ENCODE assay signal across 24 mouse cellular contexts in the genomic region with DNA sequence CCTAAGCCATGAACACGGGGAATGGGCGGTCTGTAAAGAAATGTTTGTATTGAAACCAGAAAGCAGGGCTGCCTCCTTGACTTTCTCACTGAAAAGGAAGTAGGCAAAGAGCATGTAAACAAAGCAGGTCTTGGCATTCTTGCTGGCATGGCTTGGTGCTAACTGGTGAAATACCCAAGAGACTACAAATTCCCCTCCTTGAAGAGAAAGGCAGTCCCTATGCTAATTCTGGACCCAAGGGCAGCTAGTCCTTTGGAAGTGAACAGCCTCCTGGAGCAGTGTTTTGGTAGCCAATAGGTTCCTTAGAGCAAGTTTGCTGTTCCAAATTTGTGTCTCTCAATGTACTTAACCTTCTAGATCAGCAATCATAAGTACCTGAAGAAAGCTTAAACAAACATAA.
DNase-seq lines count a peak whose midpoint lies in the region; ATAC-seq lines count a peak whose summit lies in the region.
"Had no signal": no experiment of that assay in that cellular context is flagged by ENCODE, and none has a peak within 500 bp of the region (broad histone marks: within the 10 kb centered on the region; RNA-seq: fewer than 3 reads in every experiment).

No protein-coding gene starts in this region.

- no peak overlapping the region for H3K4me3 ChIP-seq in forebrain, embryonic 12.5 days (replicated peaks)
- H3K4me3 ChIP-seq: hindbrain, embryonic 15.5 days; limb, embryonic 15.5 days; midbrain, embryonic 10.5 days; neural tube, embryonic 12.5 days; stomach, embryonic 15.5 days had no signal

- no peak for ATAC-seq in granulocyte monocyte progenitor cell, adult 5-6 weeks (replicated peaks; ENCODE audit: poor library complexity, severe bottlenecking)
- no peak for ATAC-seq in forebrain, embryonic 12.5 days (ENCODE audit: low FRiP score)
- ATAC-seq: activated CD4-positive, CD25-positive, alpha-beta regulatory T cell, adult 4 months; forebrain, embryonic 14.5 days; intestine, embryonic 16.5 days had no signal

- H3K36me3 ChIP-seq in forebrain, embryonic 12.5 days (replicated peaks) = no peaks in the 10 kb centered on the region
- H3K36me3 ChIP-seq: hindbrain, embryonic 15.5 days; limb, embryonic 15.5 days; midbrain, embryonic 10.5 days; neural tube, embryonic 12.5 days; stomach, embryonic 15.5 days had no signal

- no peaks in the 10 kb centered on the region for H3K4me1 ChIP-seq in forebrain, embryonic 12.5 days
- H3K4me1 ChIP-seq: hindbrain, embryonic 15.5 days; limb, embryonic 15.5 days; neural tube, embryonic 12.5 days; stomach, embryonic 15.5 days had no signal

- H3K9ac ChIP-seq in forebrain, embryonic 12.5 days = no peak overlapping the region
- H3K9ac ChIP-seq: hindbrain, embryonic 15.5 days; limb, embryonic 15.5 days; liver, embryonic 14.5 days; neural tube, embryonic 12.5 days; stomach, embryonic 15.5 days had no signal

- no peak overlapping the region for H3K27ac ChIP-seq in forebrain, embryonic 12.5 days
- H3K27ac ChIP-seq: hindbrain, embryonic 15.5 days; limb, embryonic 15.5 days; liver, embryonic 14.5 days; midbrain, embryonic 10.5 days; neural tube, embryonic 12.5 days; stomach, embryonic 15.5 days had no signal

- H3K9me3 ChIP-seq in forebrain, embryonic 12.5 days = peaks cover 2% of the 10 kb centered on the region; the same call in 1 of the 2 replicates
- H3K9me3 ChIP-seq: hindbrain, embryonic 15.5 days; limb, embryonic 15.5 days; midbrain, embryonic 10.5 days; neural tube, embryonic 12.5 days; stomach, embryonic 15.5 days had no signal

- 75% methylated on average over 2 of the region's 2 CpGs for WGBS in forebrain, embryonic 12.5 days

- DNase-seq in adrenal gland, postnatal 14 days = peak; percentile 32
- no peak for DNase-seq in adrenal gland, postnatal 4 days (ENCODE audit: low spot score in 2 of 2)
- peak; percentile 35 to 39 for DNase-seq in lung, adult 18-20 months
- DNase-seq in lung, postnatal 14 days = no peak
- peak; percentile 34 for DNase-seq in 3134 (ENCODE audit: extremely low read depth, insufficient read length, low spot score)
- peak; percentile 87 for DNase-seq in adipocyte (ENCODE audit: low spot score)
- DNase-seq: B cell, adult 2 months; cerebellum, adult 2 months; heart, adult 11 months; kidney, adult 9 months; kidney, postnatal 14 days; left cerebral cortex, postnatal 4 days; thymus, postnatal 36 days had no signal

- no peak overlapping the region for H3K4me2 ChIP-seq in forebrain, embryonic 12.5 days
- H3K4me2 ChIP-seq: hindbrain, embryonic 15.5 days; limb, embryonic 15.5 days; neural tube, embryonic 12.5 days; stomach, embryonic 15.5 days had no signal

- H3K27me3 ChIP-seq in forebrain, embryonic 12.5 days = no peaks in the 10 kb centered on the region
- H3K27me3 ChIP-seq: hindbrain, embryonic 15.5 days; limb, embryonic 15.5 days; neural tube, embryonic 12.5 days; stomach, embryonic 15.5 days had no signal

Comparison
In these comparisons a context has a peak if more than half of its experiments do, and no peak if none do; other contexts are left out.
1. DNase-seq: peak in adrenal gland, postnatal 14 days (single experiment), lung, adult 18-20 months (2 of 2), 3134 (single experiment) and adipocyte (single experiment); none in adrenal gland, postnatal 4 days (0 of 2) and lung, postnatal 14 days (single experiment).